Mouse (Mus musculus): Measurements from ENCODE around the gene Rnf167.

DNA sequence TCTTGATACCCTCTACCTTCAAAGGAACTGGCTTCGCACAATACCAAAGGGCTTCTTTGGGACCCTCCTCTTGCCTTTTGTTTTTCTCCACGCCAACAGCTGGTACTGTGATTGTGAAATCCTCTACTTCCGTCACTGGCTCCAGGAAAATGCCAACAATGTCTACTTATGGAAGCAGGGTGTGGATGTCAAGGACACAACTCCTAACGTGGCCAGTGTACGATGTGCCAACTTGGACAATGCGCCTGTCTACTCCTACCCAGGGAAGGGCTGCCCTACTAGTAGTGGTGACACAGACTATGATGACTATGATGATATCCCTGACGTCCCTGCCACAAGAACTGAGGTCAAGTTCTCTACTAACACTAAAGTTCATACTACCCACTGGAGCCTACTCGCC, 7.1 kb upstream of the Rnf167 start:
- TF ChIP-seq CTCF (IDR thresholded peaks at IDR 0.05; ENCODE audit: low read depth, low read length) (no peak), POLR2A (IDR thresholded peaks at IDR 0.05; ENCODE audit: borderline replicate concordance, low read depth, low read length) (no peak)
